Mouse (Mus musculus) midbrain, embryonic 12.5 days (tissue): Measurements from ENCODE around the gene Spef1. TPM values are rescaled to one million over a fixed set of nuclear protein-coding genes. Genes with fewer than 3 reads are reported as not detected.

Experiments used
- ATAC-seq: fragments of 200-750 bp; cut with Nextera tagmentation; 2 replicates; pipeline ENCODE4 v1.8.0; 2017; ENCODE audit warnings: low read depth, moderate TSS enrichment, moderate library complexity; ENCODE audit not compliant: low FRiP score
- H3K27ac ChIP-seq: fragments of 300-500 bp; sonication (generic); replicated peaks from 2 replicates; pipeline ENCODE4 v1.5.1; 2016; ENCODE audit warnings: mild to moderate bottlenecking
- H3K27me3 ChIP-seq: fragments of 300-500 bp; sonication (generic); 2 replicates; pipeline ENCODE4 v1.6.1; 2016; ENCODE audit warnings: mild to moderate bottlenecking
- H3K36me3 ChIP-seq: fragments of 300-500 bp; sonication (generic); 2 replicates; pipeline ENCODE4 v1.6.1; 2016
- H3K4me1 ChIP-seq: fragments of 300-500 bp; sonication (generic); 2 replicates; pipeline ENCODE4 v1.6.1; 2016
- H3K4me2 ChIP-seq: fragments of 300-500 bp; sonication (generic); replicated peaks from 2 replicates; pipeline ENCODE4 v1.6.1; 2016; ENCODE audit warnings: mild to moderate bottlenecking, moderate library complexity
- H3K4me3 ChIP-seq: fragments of 300-500 bp; sonication (generic); 2 replicates; pipeline ENCODE4 v1.5.1; 2016; ENCODE audit warnings: mild to moderate bottlenecking
- H3K9ac ChIP-seq: fragments of 300-500 bp; sonication (generic); replicated peaks from 2 replicates; pipeline ENCODE4 v1.6.1; 2016; ENCODE audit warnings: mild to moderate bottlenecking, moderate library complexity
- H3K9me3 ChIP-seq: fragments of 300-500 bp; sonication (generic); 2 replicates; pipeline ENCODE4 v1.6.1; 2016; ENCODE audit warnings: mild to moderate bottlenecking
- WGBS: fragments of 180-500 bp; shearing (Covaris S2); methylation state at CpG from one replicate; pipeline ENCODE4 v1.1.7; 2016; 5-methylcytosine and 5-hydroxymethylcytosine counted together
- polyA plus RNA-seq: library from polyadenylated mRNA; unstranded; fragments of >200 nt; fragmentation: Nextera tagmentation; extraction: Ambion mirVana; gene quantifications from 2 replicates; pipeline ENCODE4 v1.2.1, GENCODE M21; 2016

The Spef1 gene
- polyA plus RNA-seq, 1 experiment from 2014 or later, result 9.0 TPM

GRCm38 (mm10) chr2:131135521-131136139 lies 51.5 kb downstream of the Spef1 start:
- no peaks in the 10 kb centered on the region for H3K4me1 ChIP-seq
- 79% methylated on average over 11 of the region's 11 CpGs for WGBS
- H3K36me3 ChIP-seq, result no peaks in the 10 kb centered on the region
- H3K4me3 ChIP-seq, result no peak overlapping the region
- H3K27me3 ChIP-seq, result no peaks in the 10 kb centered on the region
- ATAC-seq, result no peak
- no peaks in the 10 kb centered on the region for H3K9me3 ChIP-seq
- H3K4me2 ChIP-seq, result no peak overlapping the region
- no peak overlapping the region for H3K9ac ChIP-seq
- H3K27ac ChIP-seq, result no peak overlapping the region

- H3K4me1 ChIP-seq, result no peaks in the 10 kb centered on the region
- no peaks in the 10 kb centered on the region for H3K36me3 ChIP-seq
- 88% methylated on average over 8 of the region's 8 CpGs for WGBS
- no peaks in the 10 kb centered on the region for H3K9me3 ChIP-seq
- ATAC-seq, result 0 out of 2 replicates have a peak, but pooled peaks have one; percentile 27
- no peaks in the 10 kb centered on the region for H3K27me3 ChIP-seq
- H3K4me2 ChIP-seq, result no peak overlapping the region
- no peak overlapping the region for H3K4me3 ChIP-seq
- no peak overlapping the region for H3K9ac ChIP-seq
- H3K27ac ChIP-seq, result no peak overlapping the region
Measured at GRCm38 (mm10) chr2:131134826-131135400, 52.2 kb downstream of the Spef1 start.

GRCm38 (mm10) chr2:131134381-131134780 lies 52.7 kb downstream of the Spef1 start:
- no peaks in the 10 kb centered on the region for H3K36me3 ChIP-seq
- H3K9me3 ChIP-seq, result no peaks in the 10 kb centered on the region
- WGBS, result 53% methylated on average over 1 of the region's 1 CpGs
- no peaks in the 10 kb centered on the region for H3K27me3 ChIP-seq
- H3K4me1 ChIP-seq, result no peaks in the 10 kb centered on the region
- no peak overlapping the region for H3K9ac ChIP-seq
- H3K27ac ChIP-seq, result no peak overlapping the region
- no peak overlapping the region for H3K4me3 ChIP-seq
- no peak overlapping the region for H3K4me2 ChIP-seq
- ATAC-seq, result no peak

GRCm38 (mm10) chr2:131132930-131133547 lies 54.0 kb downstream of the Spef1 start, which contains the start of gene Gm11037:
Gm11037 (plus strand) TSS chr2:131133497.
- Histone ChIP-seq H3K4me3 (no peak within 1 kb of the TSS), H3K9me3 (no peaks in the 10 kb centered on the region), H3K9ac (no peak within 1 kb of the TSS), H3K4me2 (no peak within 1 kb of the TSS), H3K27ac (no peak within 1 kb of the TSS), H3K36me3 (no peaks in the 10 kb centered on the region), H3K4me1 (no peaks in the 10 kb centered on the region), H3K27me3 (no peaks in the 10 kb centered on the region)
- no peak for ATAC-seq
- 87% methylated on average over 9 of the region's 9 CpGs for WGBS

GRCm38 (mm10) chr2:131132111-131132888 lies 54.8 kb downstream of the Spef1 start:
- Histone ChIP-seq H3K27ac (no peak overlapping the region), H3K4me2 (no peak overlapping the region), H3K36me3 (no peaks in the 10 kb centered on the region), H3K9me3 (no peaks in the 10 kb centered on the region), H3K4me1 (peaks cover 7% of the 10 kb centered on the region), H3K27me3 (peaks cover 7% of the 10 kb centered on the region), H3K9ac (no peak overlapping the region), H3K4me3 (no peak overlapping the region)
- WGBS, result 84% methylated on average over 10 of the region's 10 CpGs
- ATAC-seq, result no peak

- Histone ChIP-seq H3K4me2 (no peak overlapping the region), H3K36me3 (no peaks in the 10 kb centered on the region), H3K9me3 (no peaks in the 10 kb centered on the region), H3K27ac (no peak overlapping the region), H3K4me1 (peaks cover 18% of the 10 kb centered on the region), H3K9ac (no peak overlapping the region), H3K4me3 (no peak overlapping the region), H3K27me3 (peaks cover 16% of the 10 kb centered on the region)
- 95% methylated on average over 2 of the region's 2 CpGs for WGBS
- no peak for ATAC-seq
Measured at GRCm38 (mm10) chr2:131130849-131131248, 56.2 kb downstream of the Spef1 start.

- Histone ChIP-seq H3K9me3 (no peaks in the 10 kb centered on the region), H3K4me2 (no peak overlapping the region), H3K27ac (no peak overlapping the region), H3K27me3 (peaks cover 23% of the 10 kb centered on the region), H3K4me3 (no peak overlapping the region), H3K4me1 (peaks cover 18% of the 10 kb centered on the region), H3K36me3 (no peaks in the 10 kb centered on the region), H3K9ac (no peak overlapping the region)
- ATAC-seq, result no peak
- 84% methylated on average over 5 of the region's 5 CpGs for WGBS
Measured at GRCm38 (mm10) chr2:131129836-131130235, 57.2 kb downstream of the Spef1 start.

GRCm38 (mm10) chr2:131128636-131129157 lies 58.4 kb downstream of the Spef1 start:
- 80% methylated on average over 3 of the region's 3 CpGs for WGBS
- H3K4me2 ChIP-seq, result no peak overlapping the region
- no peak for ATAC-seq

GRCm38 (mm10) chr2:131128211-131128610 lies 58.9 kb downstream of the Spef1 start:
- 0 out of 2 replicates have a peak overlapping the region, but pooled peaks have one; percentile 42 for H3K4me3 ChIP-seq

More at GRCm38 (mm10) chr2:131128636-131129157, 58.4 kb downstream of the Spef1 start:
- Histone ChIP-seq H3K36me3 (no peaks in the 10 kb centered on the region), H3K9ac (no peak overlapping the region), H3K4me1 (peaks cover 18% of the 10 kb centered on the region), H3K27ac (no peak overlapping the region), H3K27me3 (peaks cover 26% of the 10 kb centered on the region), H3K9me3 (no peaks in the 10 kb centered on the region), H3K4me3 (no peak overlapping the region)

GRCm38 (mm10) chr2:131127161-131127730 lies 59.8 kb downstream of the Spef1 start, which contains the start of gene Hspa12b:
Hspa12b (plus strand) TSS chr2:131127280.
- Histone ChIP-seq H3K27ac (no peak within 1 kb of the TSS), H3K27me3 (peaks cover 26% of the 10 kb centered on the region), H3K4me3 (peak within 1 kb of the TSS; percentile 42), H3K4me2 (peak within 1 kb of the TSS; percentile 76), H3K9me3 (no peaks in the 10 kb centered on the region), H3K36me3 (no peaks in the 10 kb centered on the region), H3K4me1 (peaks cover 18% of the 10 kb centered on the region), H3K9ac (peak within 1 kb of the TSS; percentile 66)
- under 1% methylated on average over 28 of the region's 28 CpGs for WGBS
- ATAC-seq, result peak; percentile 92

More at GRCm38 (mm10) chr2:131128211-131128610, 58.9 kb downstream of the Spef1 start:
- no peak overlapping the region for H3K27ac ChIP-seq
- WGBS, result 87% methylated on average over 5 of the region's 5 CpGs
- no peak overlapping the region for H3K9ac ChIP-seq
- ATAC-seq, result no peak
- peaks cover 18% of the 10 kb centered on the region for H3K4me1 ChIP-seq
- no peaks in the 10 kb centered on the region for H3K9me3 ChIP-seq
- H3K27me3 ChIP-seq, result peaks cover 26% of the 10 kb centered on the region
- H3K4me2 ChIP-seq, result peak overlapping the region; percentile 76
- H3K36me3 ChIP-seq, result no peaks in the 10 kb centered on the region
